Mouse (Mus musculus) splenic B cell, adult 2 months (primary cell): Measurements from ENCODE around the gene Csmd2.

Experiments
- DNase-seq: peaks from one replicate; pipeline ENCODE4 v3.0.0-alpha.2; 2011; ENCODE audit warnings: low read depth, low spot score
- H3K27me3 ChIP-seq: 2 replicates; pipeline ENCODE4 v1.6.1; 2012; ENCODE audit warnings: mild to moderate bottlenecking, low read length, moderate library complexity, mixed read lengths; ENCODE audit not compliant: control insufficient read depth, poor library complexity, insufficient read depth, severe bottlenecking
- H3K36me3 ChIP-seq: 2 replicates; pipeline ENCODE4 v1.6.1; 2012; ENCODE audit warnings: mild to moderate bottlenecking, low read length, moderate library complexity, mixed read lengths; ENCODE audit not compliant: control insufficient read depth, poor library complexity, insufficient read depth, severe bottlenecking

Gene Csmd2

DNA sequence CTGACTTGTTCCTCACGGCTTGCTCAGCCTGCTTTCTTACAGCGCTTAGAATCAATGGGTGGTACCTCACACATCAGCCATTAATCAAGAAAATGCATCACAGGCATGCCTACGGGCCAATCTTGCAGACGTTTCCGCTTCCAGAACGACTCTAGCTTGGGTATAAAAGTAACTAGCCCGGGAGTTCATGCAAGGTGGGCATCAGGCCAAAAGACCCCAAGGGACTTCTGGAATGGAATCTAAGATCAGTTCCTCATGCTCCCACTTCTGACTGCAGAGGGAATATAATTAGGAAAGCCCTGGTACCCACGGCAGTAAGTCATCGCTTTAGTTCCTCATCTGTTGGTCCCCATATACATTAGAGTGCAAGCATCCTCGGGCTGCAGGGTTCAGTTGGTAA is 282.5 kb downstream of the Csmd2 start:
- no peaks in the 10 kb centered on the region for H3K36me3 ChIP-seq
- no peaks in the 10 kb centered on the region for H3K27me3 ChIP-seq
- no peak for DNase-seq

DNA sequence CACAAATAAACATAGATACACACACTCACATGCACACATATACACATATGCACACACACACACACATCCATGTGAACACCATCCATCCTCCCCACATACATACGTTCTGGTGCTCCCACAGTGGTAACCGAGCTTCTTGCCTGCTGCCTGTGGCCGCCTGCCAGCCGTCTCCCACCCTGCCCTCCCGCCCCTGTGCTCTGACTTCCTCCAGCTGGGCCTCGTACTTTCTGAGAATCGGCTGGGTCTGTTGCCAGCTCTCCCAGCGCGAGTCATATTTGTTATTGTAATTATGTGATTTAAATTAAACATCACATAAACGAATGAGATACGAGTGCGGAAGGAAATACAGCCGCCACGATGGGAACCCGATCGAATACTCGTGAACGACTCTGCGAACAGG is 283.3 kb downstream of the Csmd2 start:
- DNase-seq: no peak
- H3K27me3 ChIP-seq: no peaks in the 10 kb centered on the region
- H3K36me3 ChIP-seq: no peaks in the 10 kb centered on the region

- Histone ChIP-seq H3K27me3 (no peaks in the 10 kb centered on the region), H3K36me3 (no peaks in the 10 kb centered on the region)
- DNase-seq: no peak
These were observed 284.8 kb downstream of the Csmd2 start for GRCm38 (mm10) chr4:128272501-128272900.

- Histone ChIP-seq H3K27me3 (no peaks in the 10 kb centered on the region), H3K36me3 (no peaks in the 10 kb centered on the region)
- no peak for DNase-seq
These were observed 285.5 kb downstream of the Csmd2 start for GRCm38 (mm10) chr4:128273146-128273545.

GRCm38 (mm10) chr4:128275116-128275515 is 287.5 kb downstream of the Csmd2 start:
- H3K36me3 ChIP-seq: no peaks in the 10 kb centered on the region
- DNase-seq: no peak
- no peaks in the 10 kb centered on the region for H3K27me3 ChIP-seq

DNA sequence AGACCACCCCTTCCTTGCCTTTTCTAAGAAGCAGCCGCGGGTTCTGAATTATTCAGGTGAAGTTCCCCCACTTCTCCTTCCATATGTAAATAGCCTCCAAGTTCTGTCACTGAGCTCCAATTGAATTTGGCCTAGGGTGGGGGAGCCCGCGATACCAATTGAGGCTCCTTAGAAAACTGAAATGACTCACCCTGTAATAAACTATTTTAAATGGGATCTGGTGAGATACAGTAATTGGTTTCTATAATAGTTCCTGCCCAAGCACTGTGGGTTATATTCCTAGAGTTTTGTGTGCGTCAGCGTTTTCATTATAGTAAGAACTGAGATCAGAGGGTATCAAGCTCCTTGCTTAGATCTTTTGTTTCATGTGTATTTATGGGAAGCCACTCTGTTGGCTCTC is 287.9 kb downstream of the Csmd2 start:
- no peaks in the 10 kb centered on the region for H3K36me3 ChIP-seq
- H3K27me3 ChIP-seq: no peaks in the 10 kb centered on the region
- DNase-seq: no peak

GRCm38 (mm10) chr4:128285009-128285408 is 297.4 kb downstream of the Csmd2 start:
- Histone ChIP-seq H3K36me3 (no peaks in the 10 kb centered on the region), H3K27me3 (no peaks in the 10 kb centered on the region)
- no peak for DNase-seq

GRCm38 (mm10) chr4:128288095-128288494 is 300.4 kb downstream of the Csmd2 start:
- H3K27me3 ChIP-seq: no peaks in the 10 kb centered on the region
- H3K36me3 ChIP-seq: no peaks in the 10 kb centered on the region
- DNase-seq: no peak

GRCm38 (mm10) chr4:128304049-128304448 is 316.4 kb downstream of the Csmd2 start:
- DNase-seq: no peak
- H3K27me3 ChIP-seq: no peaks in the 10 kb centered on the region
- no peaks in the 10 kb centered on the region for H3K36me3 ChIP-seq

DNA sequence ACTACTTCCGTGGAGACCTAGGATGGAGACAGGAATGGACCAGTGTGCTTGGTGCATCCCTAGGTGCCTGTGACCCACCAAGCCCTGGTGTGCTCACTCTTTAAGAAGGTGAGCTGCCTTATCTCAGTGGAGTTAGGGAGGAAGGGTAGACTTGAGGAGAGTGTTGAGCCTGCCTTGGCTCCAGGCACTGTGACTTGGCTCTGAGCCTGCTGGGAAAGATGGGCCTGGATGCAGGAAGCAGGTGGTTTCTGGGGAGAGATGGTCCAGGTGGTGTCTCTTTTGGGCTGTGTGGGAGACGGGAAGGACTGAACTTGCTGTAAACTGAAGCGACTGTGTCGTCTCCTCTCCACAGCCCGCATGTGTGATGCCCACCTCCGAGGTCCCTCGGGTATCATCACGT is 318.4 kb downstream of the Csmd2 start:
- H3K27me3 ChIP-seq: no peaks in the 10 kb centered on the region
- DNase-seq: no peak
- H3K36me3 ChIP-seq: no peaks in the 10 kb centered on the region

DNA sequence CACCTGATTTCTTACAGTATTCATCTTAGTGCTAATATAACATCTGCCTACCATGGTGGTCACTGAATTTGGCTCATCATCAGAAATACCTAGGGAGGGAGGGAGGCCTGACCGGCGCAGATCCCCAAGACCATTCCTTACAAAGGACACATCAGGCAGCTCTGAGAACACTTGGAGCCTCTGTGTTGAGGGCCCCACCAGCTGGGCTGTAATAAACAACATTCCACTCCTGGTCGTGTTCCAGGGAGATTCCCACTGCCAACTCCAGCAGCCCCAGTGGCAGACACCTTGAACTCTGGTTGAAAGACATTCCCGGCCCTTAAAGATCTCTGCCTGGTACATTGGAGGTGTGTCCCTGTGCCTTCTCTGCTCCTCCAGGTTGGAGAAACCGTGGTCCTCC is 327.7 kb downstream of the Csmd2 start:
- no peaks in the 10 kb centered on the region for H3K36me3 ChIP-seq
- no peak for DNase-seq
- H3K27me3 ChIP-seq: no peaks in the 10 kb centered on the region

- Histone ChIP-seq H3K27me3 (no peaks in the 10 kb centered on the region), H3K36me3 (no peaks in the 10 kb centered on the region)
- DNase-seq: no peak
These were observed 330.3 kb downstream of the Csmd2 start for GRCm38 (mm10) chr4:128317951-128318350.

DNA sequence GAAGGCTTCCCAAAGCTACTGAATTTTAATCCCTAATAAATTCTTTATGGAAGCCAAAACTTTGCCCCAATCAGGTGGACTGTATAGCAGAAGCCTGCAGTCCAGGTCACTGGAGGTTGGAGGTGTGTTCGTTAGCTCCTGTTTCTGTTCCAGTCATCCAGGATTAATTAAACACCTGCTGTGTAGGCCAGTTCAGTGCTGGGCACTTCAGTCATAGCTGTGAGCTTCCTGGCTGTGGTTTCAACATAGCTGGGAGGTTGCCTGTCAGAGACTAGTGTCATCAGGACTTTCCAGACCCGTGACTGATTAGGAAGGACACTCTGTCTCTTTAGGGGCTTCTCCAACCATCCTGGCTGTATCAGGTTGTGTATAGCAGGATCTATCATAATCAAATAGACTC is 337.9 kb downstream of the Csmd2 start:
- H3K27me3 ChIP-seq: no peaks in the 10 kb centered on the region
- no peak for DNase-seq
- H3K36me3 ChIP-seq: no peaks in the 10 kb centered on the region

- H3K36me3 ChIP-seq: no peaks in the 10 kb centered on the region
- DNase-seq: no peak
- no peaks in the 10 kb centered on the region for H3K27me3 ChIP-seq
These were observed 339.1 kb downstream of the Csmd2 start for GRCm38 (mm10) chr4:128326755-128327154.

DNA sequence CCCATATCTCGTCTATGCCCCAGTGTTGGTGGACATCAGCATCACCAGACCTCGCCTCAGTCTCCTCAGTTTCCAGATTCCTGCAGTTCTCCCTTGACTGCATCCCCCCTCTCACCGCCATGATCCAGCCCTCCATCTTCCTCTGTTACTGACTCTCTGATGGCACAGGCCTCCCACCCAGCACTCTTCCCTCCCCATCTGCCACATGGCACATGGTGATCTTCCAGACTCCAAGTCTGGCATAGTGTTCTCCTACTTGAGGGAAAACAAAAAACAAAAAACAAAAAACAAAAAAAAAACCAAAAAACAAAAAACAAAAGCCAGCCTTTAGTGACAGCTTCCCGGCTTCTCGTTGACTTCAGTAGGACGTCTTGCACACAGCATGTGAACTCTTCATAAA is 339.8 kb downstream of the Csmd2 start:
- no peak for DNase-seq
- no peaks in the 10 kb centered on the region for H3K36me3 ChIP-seq

DNA sequence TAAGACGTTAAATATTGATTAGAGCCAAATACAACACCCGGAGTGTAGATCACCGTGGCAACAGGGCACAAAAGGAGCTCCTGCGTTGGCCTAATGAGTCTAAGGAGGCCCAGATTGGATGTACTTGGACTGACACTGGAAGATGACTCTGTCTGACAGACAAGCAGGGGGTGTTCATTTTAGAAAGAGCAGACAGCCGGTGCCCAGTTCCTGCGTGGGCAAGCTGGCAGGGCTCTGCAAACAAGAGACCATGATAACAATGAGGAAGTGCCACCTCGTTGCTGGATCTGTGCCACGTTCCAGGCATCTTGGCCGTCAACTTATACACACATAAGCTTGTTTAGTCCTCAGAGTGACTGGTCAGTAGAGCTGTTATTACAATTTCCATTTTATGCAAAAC is 342.9 kb downstream of the Csmd2 start:
- Histone ChIP-seq H3K36me3 (no peaks in the 10 kb centered on the region), H3K27me3 (no peaks in the 10 kb centered on the region)
- no peak for DNase-seq

More for the DNA sequence above, 339.8 kb downstream of the Csmd2 start:
- no peaks in the 10 kb centered on the region for H3K27me3 ChIP-seq
